Mouse (Mus musculus) cerebellum, postnatal 25 days (tissue): ENCODE data around the gene Gm8362.
"Not testable (repeated sequence)": the region's sequence is repeated elsewhere in the genome, so short reads cannot be mapped to it uniquely, and the experiment has no call there.

ENCODE experiments used
- DNase-seq, 2 experiments: peaks; one replicate each; pipeline ENCODE4 v3.0.0; 2021; ENCODE audit warnings: mixed read lengths in 2 of 2

The Gm8362 gene

GRCm38 (mm10) chr14:6774311-6774710 lies at the start of gene Gm8362:
Gene Gm8362 (minus strand): TSS chr14:6774411.
- not testable (repeated sequence) for DNase-seq

DNA sequence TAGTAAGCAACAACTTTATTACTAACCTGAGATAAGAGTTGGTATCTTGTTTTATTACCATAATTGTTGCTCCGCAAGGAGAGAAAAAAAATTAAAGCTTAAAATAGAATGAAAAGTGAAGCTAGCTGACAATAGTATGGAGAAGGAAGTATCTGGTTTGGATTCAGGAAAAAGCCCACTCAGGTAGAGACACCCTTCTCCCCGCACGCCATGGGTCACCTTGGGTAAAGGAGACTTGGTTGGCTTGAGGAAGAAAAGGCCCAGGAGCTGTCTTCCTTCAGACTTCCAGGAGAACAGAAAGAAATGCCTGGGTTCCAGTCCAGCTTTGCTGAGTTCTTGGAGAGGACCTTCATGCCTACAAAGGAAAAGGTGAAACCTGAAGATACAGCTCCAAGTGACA lies 49.1 kb upstream of the Gm8362 start:
- DNase-seq: not testable (repeated sequence)

GRCm38 (mm10) chr14:6757231-6757536 lies 17.0 kb downstream of the Gm8362 start:
- DNase-seq: peak in 1 of 2 experiments; percentile 18

DNA sequence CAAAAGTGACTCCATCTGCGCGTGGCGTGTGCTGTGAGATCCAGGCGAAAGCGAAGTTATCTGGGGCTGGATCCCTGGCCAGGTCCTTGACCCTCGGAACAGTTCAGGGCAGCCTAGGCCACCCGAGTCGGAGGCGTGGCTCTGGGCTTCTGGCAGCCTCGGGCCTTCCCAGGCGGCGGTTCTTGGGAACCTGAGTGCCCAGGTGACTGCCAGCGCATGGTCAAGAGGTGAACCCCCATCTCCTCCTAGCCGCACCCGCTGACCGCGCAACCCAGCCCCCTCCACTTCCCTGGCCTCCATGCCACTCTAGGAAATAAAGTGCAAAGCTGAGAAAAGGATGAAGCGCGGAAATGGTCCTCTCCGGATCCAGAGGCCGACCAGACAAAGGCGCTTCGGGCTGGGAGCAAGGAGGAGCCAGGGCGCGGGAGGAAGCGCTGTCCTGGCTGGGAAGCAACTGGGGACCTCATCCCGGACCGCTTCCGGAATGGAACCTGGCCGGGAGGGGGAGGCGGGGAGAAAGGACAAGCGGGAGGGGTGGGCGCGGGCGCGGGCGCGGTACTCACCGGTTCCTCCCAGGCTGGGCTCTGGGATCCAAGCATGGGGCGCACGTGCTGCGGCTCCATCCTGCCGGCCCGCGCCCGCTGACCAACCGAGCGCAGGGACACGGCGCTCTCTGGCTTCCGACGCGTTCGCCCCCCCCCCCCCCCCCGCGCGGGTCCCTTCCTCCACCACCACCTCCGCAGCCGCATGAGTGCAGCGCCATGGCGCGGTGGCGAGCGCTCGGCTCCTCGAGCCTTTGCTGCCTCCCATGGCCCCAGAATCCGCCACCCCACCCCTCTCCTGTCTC lies 17.6 kb downstream of the Gm8362 start:
- DNase-seq: peak; percentile 12 to 23

DNA sequence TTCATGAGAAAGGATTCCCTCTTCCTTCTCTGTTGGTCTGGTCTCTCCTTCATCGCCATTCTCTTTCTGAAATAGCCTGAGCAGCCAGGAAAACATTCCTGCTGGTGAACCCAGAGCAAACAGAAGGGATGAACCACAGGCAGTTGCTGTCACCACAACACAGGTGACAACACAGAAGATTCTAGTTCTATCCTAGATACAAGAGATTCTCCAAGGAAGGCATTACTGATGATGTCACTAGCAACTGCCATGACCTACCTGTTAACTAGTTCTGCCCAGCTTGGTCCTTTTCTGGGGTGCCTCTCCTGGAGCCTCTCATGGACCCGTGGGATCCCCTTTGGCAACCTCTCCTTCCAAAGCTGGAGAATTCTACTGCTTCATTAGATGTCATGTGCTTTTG lies 32.0 kb downstream of the Gm8362 start, which contains the start of gene Gm3636:
Gm3636 (minus strand) TSS at position 101 of the 400 bp plus-strand sequence.
- DNase-seq: not testable (repeated sequence)

GRCm38 (mm10) chr14:6720151-6720550 lies 54.1 kb downstream of the Gm8362 start, which contains the start of gene Gm8050:
Gene Gm8050 (minus strand): TSS chr14:6720251.
- DNase-seq: not testable (repeated sequence)
